Mouse (Mus musculus) E14TG2a.4 (cell line): ENCODE measurements around the gene Higd1b.

Experiments
- H3K27me3 ChIP-seq: 2 replicates; pipeline ENCODE4 v1.6.1; 2014; ENCODE audit warnings: low read length, control low read depth; ENCODE audit not compliant: insufficient read depth
- H3K36me3 ChIP-seq: 2 replicates; pipeline ENCODE4 v1.6.1; 2014; ENCODE audit warnings: low read length, control low read depth; ENCODE audit not compliant: insufficient read depth
- H3K4me1 ChIP-seq: replicated peaks from 2 replicates; pipeline ENCODE4 v1.6.1; 2014; ENCODE audit warnings: low read depth, low read length, control low read depth
- H3K4me3 ChIP-seq: replicated peaks from 2 replicates; pipeline ENCODE4 v1.5.1; 2014; ENCODE audit warnings: mild to moderate bottlenecking, low read length
- H3K9me3 ChIP-seq: 2 replicates; pipeline ENCODE4 v1.6.1; 2014; ENCODE audit warnings: low read length, control low read depth
- CTCF ChIP-seq: conservative IDR thresholded peaks from 2 replicates; pipeline ENCODE4 v1.5.1; 2014; ENCODE audit warnings: low read length
- NANOG ChIP-seq: IDR thresholded peaks from 2 replicates; pipeline ENCODE4 v1.6.1; 2014; ENCODE audit warnings: borderline replicate concordance, low read length, mixed read lengths
- POU5F1 ChIP-seq: IDR thresholded peaks from 2 replicates; pipeline ENCODE4 v1.6.1; 2014; ENCODE audit warnings: low read length, borderline replicate concordance

The Higd1b gene

DNA sequence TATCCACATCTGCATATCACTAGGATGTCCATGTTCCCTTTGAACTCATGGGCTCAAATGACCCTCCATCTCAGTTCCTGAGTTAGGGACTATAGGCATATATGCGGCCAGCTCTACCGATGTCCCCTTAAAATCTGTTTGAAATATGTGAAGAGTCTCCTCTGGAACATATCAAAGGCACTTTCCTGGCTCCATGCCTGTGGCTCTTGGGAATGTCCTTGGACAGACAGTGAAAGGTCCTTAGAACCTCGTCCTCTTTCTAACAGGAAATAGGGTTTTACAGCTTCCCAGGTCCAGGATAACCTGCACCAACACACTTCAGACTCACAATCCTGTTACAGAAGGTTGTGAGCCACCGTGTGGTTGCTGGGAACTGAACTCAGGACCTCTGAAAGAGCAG, 5.4 kb upstream of the Higd1b start:
- Histone ChIP-seq H3K9me3 (peaks cover 6% of the 10 kb centered on the region), H3K36me3 (0 out of 2 replicates have a peak, but pooled peaks cover 5% of the 10 kb centered on the region), H3K4me1 (peaks cover 54% of the 10 kb centered on the region), H3K4me3 (no peak overlapping the region), H3K27me3 (no peaks in the 10 kb centered on the region)
- TF ChIP-seq POU5F1 (no peak), CTCF (no peak), NANOG (no peak)

DNA sequence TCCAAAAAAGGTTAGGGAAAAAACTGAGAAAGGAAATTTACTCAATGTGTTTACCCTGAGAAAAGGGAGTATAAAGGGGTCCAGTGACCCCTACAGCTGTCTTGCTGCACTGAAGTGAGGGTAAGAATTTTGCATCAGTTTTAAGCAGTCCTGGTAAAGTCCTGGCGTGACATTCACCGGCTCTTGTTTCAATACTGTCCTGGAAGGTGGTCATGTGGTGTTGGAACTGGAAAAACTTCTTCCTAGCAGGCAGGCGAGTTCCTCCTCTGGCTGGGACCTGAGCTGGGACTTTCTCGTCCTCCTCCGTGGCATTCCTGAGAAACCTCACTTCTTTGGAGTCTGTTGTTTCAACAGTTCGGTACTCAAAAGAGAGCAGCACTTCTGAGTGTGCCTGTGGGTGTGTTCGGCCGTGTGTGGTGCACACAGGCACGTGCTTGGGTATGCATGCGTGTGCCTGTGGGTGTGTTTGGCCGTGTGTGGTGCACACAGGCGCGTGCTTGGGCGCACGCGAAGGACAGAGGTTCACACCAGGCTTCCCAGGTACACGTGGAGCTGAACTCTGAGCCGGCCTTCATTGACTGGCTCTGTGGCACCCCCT, 2.9 kb upstream of the Higd1b start:
- Histone ChIP-seq H3K4me1 (peaks cover 38% of the 10 kb centered on the region), H3K36me3 (peaks cover 26% of the 10 kb centered on the region), H3K9me3 (peaks cover 6% of the 10 kb centered on the region), H3K4me3 (no peak overlapping the region), H3K27me3 (no peaks in the 10 kb centered on the region)
- no peak for TF ChIP-seq CTCF
- no peak for TF ChIP-seq NANOG
- TF ChIP-seq POU5F1 = no peak

DNA sequence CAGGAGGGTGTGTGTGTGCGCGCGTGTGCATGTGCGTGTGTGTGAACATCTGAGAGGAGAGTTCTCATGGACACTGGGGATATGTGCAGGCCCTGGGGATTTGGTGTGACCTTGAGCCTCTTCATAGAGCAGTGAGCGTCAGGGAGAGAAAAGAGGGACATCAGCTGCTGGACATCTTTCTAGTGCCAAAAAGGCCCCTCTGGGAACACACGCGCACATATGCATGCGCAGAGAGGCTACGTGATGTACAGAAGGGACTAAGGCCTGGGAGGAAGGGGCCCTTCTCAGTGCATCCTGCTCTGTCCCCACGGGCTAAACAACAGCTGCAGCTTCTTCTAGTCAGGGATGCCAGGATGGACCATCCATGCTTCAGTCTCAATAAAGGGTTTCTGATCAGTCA, 1.4 kb upstream of the Higd1b start:
- no peak overlapping the region for H3K4me3 ChIP-seq
- H3K9me3 ChIP-seq = no peaks in the 10 kb centered on the region
- H3K27me3 ChIP-seq = no peaks in the 10 kb centered on the region
- TF ChIP-seq NANOG (no peak), POU5F1 (no peak), CTCF (no peak)
- H3K4me1 ChIP-seq = peaks cover 45% of the 10 kb centered on the region
- peaks cover 40% of the 10 kb centered on the region for H3K36me3 ChIP-seq

DNA sequence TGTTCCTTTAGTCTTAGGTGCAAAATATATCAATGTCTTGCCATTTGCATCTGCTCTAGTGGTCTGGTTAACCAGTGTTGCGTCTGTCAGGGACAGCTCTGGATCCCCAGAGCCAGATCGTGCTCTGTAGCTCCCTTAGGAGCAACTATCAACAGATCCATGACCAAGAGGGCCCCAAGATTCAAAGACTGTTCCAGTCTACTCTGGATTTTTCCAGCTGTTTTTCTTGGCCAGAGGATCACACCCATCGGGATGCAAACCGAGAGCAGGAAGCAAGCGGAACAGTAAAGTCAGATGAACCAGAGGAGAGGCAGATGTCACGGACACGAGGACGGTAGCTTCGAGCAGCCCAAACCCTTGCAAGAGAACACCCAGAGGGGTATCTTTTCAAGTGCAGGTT, 497 bp downstream of the Higd1b start:
- H3K36me3 ChIP-seq = peaks cover 58% of the 10 kb centered on the region
- no peak overlapping the region for H3K4me3 ChIP-seq
- no peaks in the 10 kb centered on the region for H3K9me3 ChIP-seq
- no peaks in the 10 kb centered on the region for H3K27me3 ChIP-seq
- TF ChIP-seq NANOG = no peak
- no peak for TF ChIP-seq POU5F1
- no peak for TF ChIP-seq CTCF
- peaks cover 51% of the 10 kb centered on the region for H3K4me1 ChIP-seq

DNA sequence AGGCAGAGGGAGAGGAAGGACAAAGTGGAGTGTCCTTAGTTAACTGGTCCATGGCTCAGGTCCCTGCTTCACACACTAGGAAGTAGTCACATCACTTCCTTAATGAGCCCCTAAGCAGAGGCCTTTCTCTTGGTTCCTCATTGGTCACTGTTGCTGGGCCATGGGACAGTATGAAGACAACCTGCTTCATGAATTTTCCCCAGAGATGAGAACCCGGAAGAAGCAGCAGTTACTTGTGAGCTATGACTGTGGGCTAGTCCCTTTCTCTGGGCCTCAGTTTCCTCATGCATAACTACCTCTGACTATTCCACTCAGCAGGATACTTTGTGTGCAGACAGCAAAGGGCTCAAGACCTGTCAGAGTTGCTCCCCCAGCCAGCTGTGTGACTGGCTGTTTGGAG, 1.7 kb downstream of the Higd1b start:
- peaks cover 70% of the 10 kb centered on the region for H3K36me3 ChIP-seq
- H3K4me1 ChIP-seq = peaks cover 42% of the 10 kb centered on the region
- H3K27me3 ChIP-seq = no peaks in the 10 kb centered on the region
- H3K9me3 ChIP-seq = no peaks in the 10 kb centered on the region
- TF ChIP-seq NANOG (no peak), POU5F1 (no peak), CTCF (no peak)
- H3K4me3 ChIP-seq = no peak overlapping the region

DNA sequence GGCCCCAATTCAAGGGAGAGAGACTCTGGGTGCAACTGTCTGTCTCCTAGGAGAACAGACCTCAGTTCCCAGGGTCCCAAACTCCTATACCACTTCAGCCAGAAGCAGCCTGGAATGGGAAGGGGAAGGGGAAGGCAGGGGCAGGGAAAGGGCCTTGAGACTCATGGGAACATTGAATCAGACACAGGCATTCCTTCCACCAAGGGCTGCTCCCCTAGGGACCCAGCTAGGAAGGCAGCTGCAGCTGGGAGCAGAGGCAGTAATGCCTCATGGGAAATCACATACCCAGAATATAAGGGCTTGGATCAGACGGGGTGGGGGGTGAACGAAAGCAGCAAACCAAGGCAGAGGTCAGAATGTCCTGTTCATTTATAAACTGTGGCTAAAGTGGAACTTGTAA, 2.5 kb downstream of the Higd1b start:
- TF ChIP-seq CTCF = no peak
- TF ChIP-seq NANOG = no peak
- no peak for TF ChIP-seq POU5F1
- Histone ChIP-seq H3K27me3 (no peaks in the 10 kb centered on the region), H3K4me1 (peaks cover 35% of the 10 kb centered on the region), H3K9me3 (no peaks in the 10 kb centered on the region), H3K36me3 (peaks cover 78% of the 10 kb centered on the region), H3K4me3 (no peak overlapping the region)

DNA sequence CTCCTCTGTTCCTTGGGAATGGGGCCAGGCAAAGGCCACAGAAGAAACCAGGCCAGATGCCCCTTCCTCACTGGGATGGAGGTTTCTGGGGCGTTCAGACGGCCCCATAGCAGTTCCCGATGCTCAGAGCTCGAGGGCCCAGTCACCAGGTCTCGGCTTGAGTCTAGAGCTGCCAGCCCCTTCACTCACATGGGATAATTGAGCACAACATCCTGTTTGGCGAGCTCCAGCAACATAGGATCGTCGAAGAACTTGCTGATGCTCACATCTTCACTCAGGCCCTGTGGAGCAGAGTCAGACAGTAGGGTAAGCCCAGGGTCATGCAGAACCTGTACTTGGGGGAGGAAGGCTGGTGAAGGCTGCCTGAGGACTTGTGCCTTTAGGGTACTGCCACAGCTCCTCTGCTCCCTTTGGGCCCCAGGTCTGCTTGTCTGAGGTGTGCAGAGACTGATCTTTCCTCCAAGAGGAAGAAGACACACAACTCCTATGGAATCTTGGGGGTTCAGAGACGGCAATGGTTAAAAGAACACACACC, 3.0 kb downstream of the Higd1b start:
- Histone ChIP-seq H3K9me3 (no peaks in the 10 kb centered on the region), H3K36me3 (peaks cover 83% of the 10 kb centered on the region), H3K4me3 (no peak overlapping the region), H3K27me3 (no peaks in the 10 kb centered on the region), H3K4me1 (peaks cover 29% of the 10 kb centered on the region)
- no peak for TF ChIP-seq CTCF
- TF ChIP-seq NANOG = no peak
- no peak for TF ChIP-seq POU5F1

DNA sequence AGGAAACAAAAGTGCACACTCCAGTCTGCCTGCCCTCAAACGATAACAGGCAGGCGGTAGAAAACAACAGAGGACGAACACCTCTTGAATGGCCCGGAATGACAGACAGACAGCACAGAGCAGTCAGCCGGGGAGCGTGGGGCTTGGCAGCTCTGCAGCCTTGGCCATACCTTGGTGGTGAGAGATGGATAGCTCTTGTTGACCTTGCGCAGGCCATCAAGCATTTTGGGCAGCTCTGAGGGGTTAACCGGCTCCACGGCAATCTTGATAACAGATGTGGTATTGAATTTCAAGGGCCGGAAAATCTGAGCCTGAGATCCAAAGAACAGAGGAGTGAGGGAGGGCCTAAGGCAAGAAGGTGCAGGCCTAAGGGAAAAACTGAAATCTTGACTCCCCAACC, 10.3 kb downstream of the Higd1b start:
- TF ChIP-seq POU5F1 (no peak), NANOG (no peak), CTCF (no peak)
- H3K4me3 ChIP-seq = no peak overlapping the region
- H3K36me3 ChIP-seq = peaks cover 100% of the 10 kb centered on the region
- H3K4me1 ChIP-seq = peaks cover 6% of the 10 kb centered on the region
- no peaks in the 10 kb centered on the region for H3K9me3 ChIP-seq
- no peaks in the 10 kb centered on the region for H3K27me3 ChIP-seq

DNA sequence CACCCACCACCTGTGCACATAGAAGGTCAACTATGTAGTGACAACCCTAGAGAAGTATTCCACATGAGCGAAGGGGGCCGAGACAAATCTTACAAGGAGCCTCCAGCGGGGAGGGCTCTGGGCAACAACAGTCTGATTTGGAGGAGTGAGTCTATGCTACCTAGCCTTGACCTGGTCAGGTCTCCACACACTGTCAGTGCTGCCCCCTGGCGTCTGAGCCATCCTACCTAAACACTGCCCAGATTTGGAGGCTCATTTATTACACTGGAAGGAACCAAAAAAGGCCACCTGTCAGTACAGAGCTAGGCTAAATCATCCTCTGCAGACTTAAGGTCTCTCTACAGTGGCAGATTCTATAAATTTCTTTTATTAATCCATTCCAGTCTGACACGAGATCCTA, 16.2 kb downstream of the Higd1b start:
- Histone ChIP-seq H3K9me3 (no peaks in the 10 kb centered on the region), H3K36me3 (peaks cover 99% of the 10 kb centered on the region), H3K4me3 (no peak overlapping the region), H3K27me3 (no peaks in the 10 kb centered on the region), H3K4me1 (peaks cover 6% of the 10 kb centered on the region)
- TF ChIP-seq POU5F1 (no peak), NANOG (no peak), CTCF (peak; percentile 70)
